Mouse (Mus musculus) ES-Bruce4 (cell line): Measurements from ENCODE around the gene Ces3a. TPM values are rescaled to one million over a fixed set of nuclear protein-coding genes. Genes with fewer than 3 reads are reported as not detected.

Source experiments
- H3K27ac ChIP-seq: 2 replicates; pipeline ENCODE4 v1.5.1; 2012; ENCODE audit warnings: low read length, inconsistent platforms; ENCODE audit not compliant: insufficient read depth
- H3K27me3 ChIP-seq: 2 replicates; pipeline ENCODE4 v1.6.1; 2012; ENCODE audit warnings: mild to moderate bottlenecking, low read length, inconsistent platforms; ENCODE audit not compliant: control insufficient read depth, poor library complexity, insufficient read depth, severe bottlenecking
- H3K36me3 ChIP-seq: 2 replicates; pipeline ENCODE4 v1.6.1; 2012; ENCODE audit warnings: inconsistent platforms, mild to moderate bottlenecking, low read length, moderate library complexity; ENCODE audit not compliant: control insufficient read depth, poor library complexity, insufficient read depth, severe bottlenecking
- H3K4me1 ChIP-seq: one replicate; pipeline ENCODE4 v1.8.1; 2011; ENCODE audit warnings: low read length; ENCODE audit not compliant: control insufficient read depth, insufficient read depth
- H3K4me3 ChIP-seq: 2 replicates; pipeline ENCODE4 v1.5.1; 2011; ENCODE audit warnings: low read depth, mild to moderate bottlenecking, low read length
- H3K9ac ChIP-seq: 2 replicates; pipeline ENCODE4 v1.6.1; 2012; ENCODE audit warnings: low read depth, mild to moderate bottlenecking, inconsistent platforms; ENCODE audit not compliant: poor library complexity, severe bottlenecking
- H3K9me3 ChIP-seq: replicated peaks from 2 replicates; pipeline ENCODE4 v1.6.1; 2012; ENCODE audit warnings: mild to moderate bottlenecking, low read length, inconsistent platforms; ENCODE audit not compliant: control insufficient read depth, poor library complexity, insufficient read depth, severe bottlenecking
- CTCF ChIP-seq: IDR thresholded peaks from one replicate; pipeline ENCODE4 v1.8.1; 2011; ENCODE audit warnings: low read depth, low read length
- POLR2A ChIP-seq: IDR thresholded peaks from one replicate; pipeline ENCODE4 v1.8.1; 2011; ENCODE audit warnings: low read length; ENCODE audit not compliant: insufficient read depth
- polyA plus RNA-seq: library from polyadenylated mRNA; stranded (reverse); fragments of >200 nt; gene quantifications from 2 replicates; pipeline ENCODE4 v1.2.4, GENCODE M21; 2011; ENCODE audit warnings: low read depth; ENCODE audit not compliant: missing spikeins, insufficient read depth, insufficient read length

The Ces3a gene
- polyA plus RNA-seq, 1 experiment: not detected

DNA sequence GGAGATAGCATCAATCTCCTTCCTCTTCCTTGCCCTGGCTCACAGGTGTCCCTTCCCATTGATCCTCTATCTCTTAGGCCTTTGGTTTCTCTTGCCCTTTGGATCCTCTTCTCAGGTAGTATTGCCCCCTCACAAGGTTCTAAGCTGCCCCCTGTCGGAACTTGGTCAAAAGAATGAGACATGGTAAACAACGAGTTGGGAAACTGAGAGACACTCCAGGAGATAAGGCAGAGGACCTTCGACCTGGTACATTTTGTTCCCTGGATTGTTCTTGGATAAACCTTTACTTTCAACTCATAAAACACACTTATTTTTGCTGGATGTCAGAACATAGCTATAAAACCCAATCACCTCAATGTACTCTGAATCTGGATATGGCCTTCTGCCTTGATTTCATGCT is 55.8 kb downstream of the Ces3a start:
- TF ChIP-seq CTCF (no peak), POLR2A (no peak)
- no peaks in the 10 kb centered on the region for H3K36me3 ChIP-seq
- no peak overlapping the region for H3K27ac ChIP-seq
- no peak overlapping the region for H3K9ac ChIP-seq
- H3K4me1 ChIP-seq: no peaks in the 10 kb centered on the region
- peaks cover 28% of the 10 kb centered on the region for H3K9me3 ChIP-seq
- no peaks in the 10 kb centered on the region for H3K27me3 ChIP-seq
- no peak overlapping the region for H3K4me3 ChIP-seq

Other genes starting within 250 kb of the Ces3a start
- not detected in 2 replicates for gene Ces2b, start 217.0 kb upstream of the Ces3a start, polyA plus RNA-seq
- not detected in 2 replicates for gene Ces2c, start 201.5 kb upstream of the Ces3a start, polyA plus RNA-seq
- gene Ces2e, start 122.3 kb upstream of the Ces3a start, polyA plus RNA-seq: not detected in 2 replicates
- 0.15 and 0.16 TPM in 2 replicates for gene Ces2f, start 101.2 kb upstream of the Ces3a start, polyA plus RNA-seq
- gene Ces2g, start 86.9 kb upstream of the Ces3a start, polyA plus RNA-seq: 0.41 TPM in 1 of 2 replicates, not detected in the other
- gene Ces2h, start 47.7 kb upstream of the Ces3a start, polyA plus RNA-seq: not detected in 2 replicates
- not detected in 2 replicates for gene Ces3b, start 35.2 kb downstream of the Ces3a start, polyA plus RNA-seq
- not detected in 2 replicates for gene Ces4a, start 83.2 kb downstream of the Ces3a start, polyA plus RNA-seq
- 77.5 and 85.5 TPM in 2 replicates for gene Cbfb, start 122.1 kb downstream of the Ces3a start, polyA plus RNA-seq
- gene D230025D16Rik, start 176.5 kb downstream of the Ces3a start, polyA plus RNA-seq: 88.0 and 90.7 TPM in 2 replicates
- gene B3gnt9, start 206.6 kb downstream of the Ces3a start, polyA plus RNA-seq: 0.37 and 0.67 TPM in 2 replicates
- gene Tradd, start 216.0 kb downstream of the Ces3a start, polyA plus RNA-seq: 4.7 and 5.6 TPM in 2 replicates
- gene Fbxl8, start 216.0 kb downstream of the Ces3a start, polyA plus RNA-seq: 1.5 and 1.9 TPM in 2 replicates
- gene Hsf4, start 221.2 kb downstream of the Ces3a start, polyA plus RNA-seq: 1.1 and 1.4 TPM in 2 replicates
- 0.94 and 1.4 TPM in 2 replicates for gene Nol3, start 227.5 kb downstream of the Ces3a start, polyA plus RNA-seq
- 8.2 and 9.4 TPM in 2 replicates for gene 4931428F04Rik, start 241.3 kb downstream of the Ces3a start, polyA plus RNA-seq
- 2.3 and 3.7 TPM in 2 replicates for gene Exoc3l, start 247.5 kb downstream of the Ces3a start, polyA plus RNA-seq
- 104 and 109 TPM in 2 replicates for gene E2f4, start 249.1 kb downstream of the Ces3a start, polyA plus RNA-seq